ENCODE assay signal across 13 mouse cellular contexts in genomic region chr6:143257921-143258320, GRCm38 (mm10).
"Had no signal": no experiment of that assay in that cellular context is flagged by ENCODE, and none has a peak within 500 bp of the region (broad histone marks: within the 10 kb centered on the region; RNA-seq: fewer than 3 reads in every experiment).

No protein-coding gene starts in this region.

- DNase-seq: gastrocnemius, postnatal 25 days; heart, adult 18-20 months; heart, postnatal 10 days; heart, postnatal 4 days; kidney, adult 18-20 months; kidney, adult 8-10 months; kidney, postnatal 10 days; kidney, postnatal 25 days; kidney, postnatal 4 days; liver; liver, embryonic 13.5 days; liver, postnatal 0 days; lung, adult 2 months had no signal
